Mouse (Mus musculus) G1E-ER4 (cell line): Measurements from ENCODE around the gene Cacna2d2. TPM values are rescaled to one million over a fixed set of nuclear protein-coding genes. Genes with fewer than 3 reads are reported as not detected.

Source experiments
- GATA1 ChIP-seq: IDR thresholded peaks from one replicate; pipeline ENCODE4 v1.8.0; 2012; ENCODE audit warnings: low read length, inconsistent platforms
- polyA plus RNA-seq: library from polyadenylated mRNA; stranded (reverse); fragments of >175 nt; gene quantifications from 2 replicates; pipeline ENCODE4 v1.2.3, GENCODE M21; 2012

Gene Cacna2d2
- polyA plus RNA-seq, 1 experiment = not detected

- no peak for TF ChIP-seq GATA1
These were observed 134.5 kb downstream of the Cacna2d2 start, which contains the start of gene Tmem115 for GRCm38 (mm10) chr9:107533791-107534407. Gene Tmem115 (plus strand): TSS chr9:107533945.

- no peak for TF ChIP-seq GATA1
These were observed 135.2 kb downstream of the Cacna2d2 start for GRCm38 (mm10) chr9:107534408-107535202.

- TF ChIP-seq GATA1 = no peak
These were observed 138.8 kb downstream of the Cacna2d2 start for GRCm38 (mm10) chr9:107538231-107538630.

GRCm38 (mm10) chr9:107538711-107539110, 139.3 kb downstream of the Cacna2d2 start:
- TF ChIP-seq GATA1 = no peak

GRCm38 (mm10) chr9:107539940-107540339, 140.5 kb downstream of the Cacna2d2 start:
- no peak for TF ChIP-seq GATA1

- TF ChIP-seq GATA1 = no peak
These were observed 141.0 kb downstream of the Cacna2d2 start for GRCm38 (mm10) chr9:107540420-107540819.

DNA sequence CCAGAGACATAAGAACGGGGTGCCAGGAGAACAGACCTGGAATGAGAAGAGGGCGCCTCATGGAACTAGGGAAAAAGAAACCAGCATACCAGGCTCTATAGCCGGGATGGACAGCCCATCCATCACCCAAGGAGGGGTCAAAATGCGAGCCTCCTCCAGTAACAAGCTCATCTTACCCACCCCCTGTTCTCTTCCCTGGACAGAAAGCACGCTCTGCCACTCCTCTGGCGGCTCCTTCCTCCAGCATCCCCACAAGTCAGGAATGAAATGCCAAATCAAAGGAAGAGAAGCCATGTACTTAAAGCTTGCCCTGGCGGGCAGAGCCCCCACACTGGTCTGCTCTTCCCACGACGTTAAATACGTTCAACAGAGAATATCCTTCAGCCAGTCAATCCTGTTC, 141.6 kb downstream of the Cacna2d2 start:
- TF ChIP-seq GATA1 = no peak

DNA sequence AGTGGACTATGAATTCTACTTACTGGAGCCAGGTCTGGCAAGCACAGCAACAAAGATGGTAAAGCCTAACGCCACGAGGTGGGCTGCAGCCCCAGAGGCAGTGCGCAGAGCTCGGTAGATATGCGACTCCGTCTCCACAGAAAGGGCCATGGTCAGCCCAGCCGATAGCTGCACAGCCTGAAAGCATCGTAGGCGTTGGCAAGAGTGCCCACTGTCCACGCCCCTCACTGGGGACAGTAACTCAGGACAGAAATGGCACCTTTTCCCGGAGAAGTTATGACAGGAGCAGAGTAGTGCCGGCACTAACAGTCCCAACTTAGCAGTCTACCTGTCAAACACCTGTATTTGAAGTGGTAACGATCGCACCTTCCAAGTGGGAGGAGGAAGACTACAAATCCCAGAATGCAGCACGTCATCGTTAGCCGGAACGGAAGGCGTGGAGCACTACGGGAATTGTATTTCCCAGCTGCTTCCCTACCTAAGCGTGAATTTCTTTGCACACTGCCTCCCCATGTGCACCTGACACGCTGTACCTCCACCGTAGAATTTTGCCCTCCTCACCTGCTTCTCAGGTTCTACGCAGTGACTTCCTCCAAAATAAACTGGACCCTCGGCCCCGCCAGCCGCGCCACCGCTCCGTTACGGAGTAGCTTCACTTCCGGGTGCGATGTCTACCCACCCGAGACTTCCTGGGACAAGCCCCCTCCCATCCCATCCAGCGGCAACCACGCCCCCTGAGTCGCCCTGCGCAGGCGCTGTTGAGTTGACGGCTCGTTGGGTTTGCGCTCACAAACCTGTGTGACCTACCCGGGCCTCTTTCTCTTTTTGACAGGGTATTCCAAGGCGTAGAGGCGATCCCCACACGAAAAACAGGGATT, 142.3 kb downstream of the Cacna2d2 start, which contains the start of the genes Cyb561d2 and Nprl2:
Cyb561d2 (minus strand) TSS at position 720 of the 878 bp plus-strand sequence.
Nprl2 (plus strand) TSS at position 753 of the 878 bp plus-strand sequence.
- no peak for TF ChIP-seq GATA1

- TF ChIP-seq GATA1 = no peak
These were observed 142.9 kb downstream of the Cacna2d2 start for GRCm38 (mm10) chr9:107542352-107542686.

GRCm38 (mm10) chr9:107542721-107543120, 143.3 kb downstream of the Cacna2d2 start:
- TF ChIP-seq GATA1 = no peak

GRCm38 (mm10) chr9:107543299-107543698, 143.9 kb downstream of the Cacna2d2 start:
- no peak for TF ChIP-seq GATA1

GRCm38 (mm10) chr9:107544196-107544700, 144.8 kb downstream of the Cacna2d2 start:
- no peak for TF ChIP-seq GATA1

GRCm38 (mm10) chr9:107544729-107545128, 145.3 kb downstream of the Cacna2d2 start:
- TF ChIP-seq GATA1 = no peak

GRCm38 (mm10) chr9:107545199-107545598, 145.8 kb downstream of the Cacna2d2 start:
- no peak for TF ChIP-seq GATA1

GRCm38 (mm10) chr9:107545602-107546001, 146.2 kb downstream of the Cacna2d2 start:
- no peak for TF ChIP-seq GATA1

DNA sequence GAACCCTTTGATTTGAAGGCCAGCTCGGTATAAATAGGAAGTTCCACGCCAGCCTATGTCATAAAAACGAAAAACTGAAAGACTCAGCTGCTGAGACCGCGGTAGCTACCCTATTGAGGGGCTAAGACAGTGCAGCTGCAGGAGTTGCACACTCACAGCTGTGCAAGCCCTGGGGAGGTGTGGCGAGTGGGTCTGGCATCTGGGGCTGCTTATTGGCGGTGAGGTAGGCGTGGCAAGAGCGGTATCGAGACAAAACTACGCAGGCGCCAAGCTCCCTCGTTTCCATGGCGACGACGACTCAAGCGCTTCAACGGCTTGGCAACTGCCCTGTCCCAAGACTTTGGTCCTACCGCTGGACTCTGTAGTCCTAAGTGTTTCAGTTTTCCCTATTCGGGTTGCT, 147.6 kb downstream of the Cacna2d2 start, which contains the start of gene Zmynd10:
Zmynd10 (plus strand) TSS at position 273 of the 400 bp plus-strand sequence.
- TF ChIP-seq GATA1 = no peak

- TF ChIP-seq GATA1 = no peak
These were observed 148.5 kb downstream of the Cacna2d2 start for GRCm38 (mm10) chr9:107547957-107548356.
